Mouse (Mus musculus) thymus, adult 2 months (tissue): ENCODE results near the gene RPS10-NUDT3.

Source experiments
- CTCF ChIP-seq: fragments of 200-500 bp; IDR thresholded peaks from 2 replicates; pipeline ENCODE4 v1.5.1; 2012; ENCODE audit warnings: mild to moderate bottlenecking, control low read depth, low read length, moderate library complexity, borderline replicate concordance; ENCODE audit not compliant: control insufficient read depth, poor library complexity, insufficient read depth; ENCODE audit errors: extremely low read depth
- POLR2A ChIP-seq: fragments of 200-500 bp; IDR thresholded peaks from 2 replicates; pipeline ENCODE4 v1.6.1; 2012; ENCODE audit warnings: mild to moderate bottlenecking, low read length, control low read depth, moderate library complexity; ENCODE audit not compliant: control insufficient read depth, poor library complexity, insufficient read depth; ENCODE audit errors: extremely low read depth

GRCm38 (mm10) chr17:27628376-27628775, 6.6 kb downstream of the RPS10-NUDT3 start:
- TF ChIP-seq CTCF (no peak), POLR2A (no peak)
